Mouse (Mus musculus) adrenal gland, postnatal 14 days (tissue): ENCODE measurements around the gene Cd151. TPM values are rescaled to one million over a fixed set of nuclear protein-coding genes. Genes with fewer than 3 reads are reported as not detected.
A peak's percentile ranks its signal among the peaks of the same experiment; 100 is the strongest.

Experiments
- DNase-seq: peaks from one replicate; pipeline ENCODE4 v3.0.0; 2021; ENCODE audit warnings: mixed read lengths
- long read RNA-seq, 2 experiments: library from polyadenylated mRNA; stranded (forward); transcript quantifications; one replicate each; pipeline ENCODE4 v2.0.0; 2021
- total RNA-seq: library from RNA; stranded (reverse); gene quantifications from 2 replicates; pipeline ENCODE4 v1.2.3, GENCODE M21; 2021

The Cd151 gene
- 199 and 204 TPM in 2 replicates for total RNA-seq
- long read RNA-seq, experiment 1, transcript Cd151-203 (8 exons, 1,708 nt): major isoform, 113 of 272 reads
- long read RNA-seq, experiment 1, transcript Cd151-202 (8 exons, 1,865 nt): minor isoform, 52 of 272 reads
- long read RNA-seq, experiment 1, transcript Cd151-201 (7 exons, 1,619 nt): minor isoform, 15 of 272 reads
- long read RNA-seq, experiment 1, partial matches to known transcripts: 81 of 272 reads
- long read RNA-seq, experiment 1, other reads (novel, unspliced or antisense): 11 of 272 reads
- long read RNA-seq, experiment 2, transcript Cd151-202 (8 exons, 1,865 nt): minor isoform, 38 of 162 reads
- long read RNA-seq, experiment 2, transcript Cd151-203 (8 exons, 1,708 nt): major isoform, 59 of 162 reads
- long read RNA-seq, experiment 2, transcript Cd151-201 (7 exons, 1,619 nt): minor isoform, 9 of 162 reads
- long read RNA-seq, experiment 2, partial matches to known transcripts: 37 of 162 reads
- long read RNA-seq, experiment 2, other reads (novel, unspliced or antisense): 19 of 162 reads

DNA sequence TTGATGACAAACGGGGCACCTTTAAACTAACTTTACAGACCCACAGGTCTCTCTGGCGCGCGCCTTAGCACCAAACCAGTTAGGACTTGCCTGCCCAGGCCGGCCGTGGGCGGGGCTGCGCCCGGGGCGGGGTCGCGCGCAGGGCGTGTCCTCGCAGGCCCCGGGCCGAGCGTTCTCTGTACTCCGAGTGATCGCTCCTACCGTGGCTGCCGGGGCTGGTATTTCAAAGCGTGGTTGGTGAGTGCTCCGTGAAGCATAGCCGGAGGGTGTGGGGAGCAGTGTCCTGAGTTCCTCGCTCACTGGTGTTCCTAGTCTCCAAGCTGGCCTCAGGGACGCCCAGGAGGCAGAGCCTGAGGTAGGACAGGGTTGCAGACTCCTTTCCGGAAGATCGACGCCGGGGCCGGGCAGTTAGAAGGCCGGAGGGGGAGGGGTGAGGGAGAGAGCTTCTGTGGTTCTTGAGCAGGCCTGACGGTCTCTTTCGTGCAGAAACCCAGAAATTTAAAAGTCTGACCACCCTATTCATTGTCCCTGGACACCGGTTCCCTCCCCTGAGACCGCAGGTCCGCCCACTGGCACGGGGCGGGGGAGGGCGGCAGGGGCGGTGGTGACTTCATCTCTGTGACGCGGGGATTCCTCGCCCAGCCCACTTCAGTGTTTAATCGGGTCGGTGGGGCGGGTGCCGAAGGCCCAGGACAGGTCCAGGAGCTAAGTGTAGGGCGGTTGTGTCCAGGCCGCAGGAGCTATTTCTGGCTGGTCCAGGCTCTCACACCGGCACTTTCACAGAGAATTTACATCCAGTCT, at the start of gene Cd151:
Gene Cd151, plus strand, starts transcription at position 163 of the 801 bp plus-strand sequence.
- peak; percentile 95 for DNase-seq

DNA sequence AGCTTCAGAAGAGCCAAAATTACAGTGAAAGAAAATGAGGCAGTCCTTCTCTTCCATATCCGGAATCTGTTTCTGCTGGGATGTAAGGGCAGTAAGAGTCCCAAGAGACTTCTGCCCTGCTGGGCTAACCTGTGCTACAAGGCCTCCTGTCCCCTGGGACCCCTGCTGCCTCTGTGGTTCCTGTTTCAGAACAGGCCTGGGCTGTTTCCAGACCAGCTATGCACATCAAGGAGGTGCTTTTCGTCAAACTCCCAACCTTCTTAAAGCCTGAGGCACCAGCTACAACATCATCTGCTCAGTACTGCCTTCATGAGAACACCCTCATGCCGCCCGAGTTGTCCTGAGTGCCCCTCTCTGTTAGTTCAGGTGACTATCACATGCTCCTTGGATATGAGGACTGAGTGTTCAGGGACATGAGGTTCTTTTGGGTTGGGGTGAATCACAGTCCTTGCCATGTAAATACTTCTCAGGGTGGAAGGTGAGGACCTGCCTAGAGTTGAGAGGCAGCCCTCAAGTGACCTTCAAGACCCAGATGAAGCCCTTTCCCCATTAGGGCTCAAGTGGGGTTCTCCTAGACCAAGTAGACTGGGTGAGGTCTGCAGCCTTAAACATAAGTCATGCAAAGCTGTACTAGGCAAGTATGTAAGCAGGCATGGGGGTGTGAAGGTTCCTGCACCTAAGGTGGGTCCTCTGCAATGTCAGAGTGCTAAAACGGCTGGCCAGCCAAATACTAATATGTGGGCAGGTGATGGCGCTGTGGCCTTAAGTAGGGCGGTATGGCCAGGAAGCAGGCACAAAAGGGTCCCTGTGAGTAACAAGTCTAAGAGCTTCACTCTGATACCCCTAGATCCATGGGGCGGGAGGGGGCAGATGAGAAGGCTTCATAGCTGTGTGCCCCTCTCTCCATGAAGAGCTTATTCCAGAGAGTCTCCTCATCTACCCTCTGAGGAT, 49.2 kb upstream of the Cd151 start:
- DNase-seq: no peak

DNA sequence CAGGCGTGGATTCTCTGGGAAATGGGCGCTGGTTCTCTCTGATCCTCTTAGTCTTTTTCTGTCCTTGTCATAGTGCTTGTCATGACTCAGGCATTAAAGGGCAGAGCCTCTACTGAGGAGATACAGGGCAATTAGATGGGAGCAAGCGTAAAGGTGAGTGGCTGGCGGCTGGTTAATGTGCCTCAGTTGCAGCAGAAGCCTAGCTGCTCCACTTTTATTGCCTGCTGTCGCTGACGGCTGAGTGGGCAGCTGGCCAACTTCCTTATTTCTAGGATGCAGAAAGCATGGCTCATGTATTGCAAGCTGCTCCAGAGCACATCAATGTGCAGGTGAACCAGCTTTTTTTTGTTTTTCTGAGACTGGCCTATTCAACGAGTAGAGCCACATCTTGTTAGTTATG, 48.2 kb upstream of the Cd151 start:
- DNase-seq: peak; percentile 50

DNA sequence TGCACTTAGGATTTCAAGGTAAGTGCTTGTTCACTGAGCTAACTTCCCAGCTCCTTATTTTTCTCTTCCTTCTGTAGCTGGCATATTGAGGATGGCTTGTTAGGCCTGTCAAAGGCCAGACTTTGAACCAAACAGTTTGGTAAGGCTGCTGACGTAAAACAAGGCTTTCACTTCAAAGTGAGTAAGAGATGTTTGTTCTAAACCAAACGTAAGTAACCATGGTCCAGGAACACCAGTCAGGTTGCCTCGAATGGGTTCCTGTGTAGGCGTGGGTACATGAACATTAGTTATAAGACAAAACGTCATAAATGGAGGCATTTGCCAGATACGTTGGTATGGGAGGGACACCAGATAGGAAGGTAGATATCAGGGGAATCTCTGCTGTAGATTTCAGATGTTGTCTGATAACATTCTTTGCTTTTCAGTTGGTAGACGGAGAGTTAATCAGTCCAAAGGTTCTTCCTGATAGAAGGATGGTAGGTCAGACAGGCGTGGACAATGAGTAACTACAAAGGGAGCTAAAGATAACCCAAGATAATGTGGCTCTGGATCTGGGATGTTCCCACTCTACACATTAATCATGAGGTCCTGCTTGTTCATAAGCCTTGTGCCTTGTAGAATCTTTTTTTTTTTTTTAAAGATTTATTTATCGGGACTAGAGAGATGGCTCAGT, 47.0 kb upstream of the Cd151 start:
- no peak for DNase-seq

DNA sequence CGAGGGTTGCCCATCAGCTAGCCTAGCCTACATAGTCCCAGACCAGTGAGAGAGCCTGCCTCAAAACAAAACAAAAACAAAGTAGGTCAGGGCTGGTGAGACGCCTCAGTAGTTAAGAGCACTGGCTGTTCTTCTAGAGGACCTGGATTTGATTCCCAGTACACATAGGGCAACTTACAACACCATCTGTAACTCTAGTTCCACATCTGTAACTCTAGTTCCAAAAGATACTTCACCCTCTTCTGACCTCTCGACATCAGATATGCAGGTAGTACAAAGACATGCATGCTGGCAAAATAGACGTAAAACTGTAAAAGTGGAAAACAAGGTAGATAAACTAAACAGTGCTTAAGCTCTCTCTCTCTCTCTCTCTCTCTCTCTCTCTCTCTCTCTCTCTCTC, 43.4 kb upstream of the Cd151 start:
- DNase-seq: no peak

DNA sequence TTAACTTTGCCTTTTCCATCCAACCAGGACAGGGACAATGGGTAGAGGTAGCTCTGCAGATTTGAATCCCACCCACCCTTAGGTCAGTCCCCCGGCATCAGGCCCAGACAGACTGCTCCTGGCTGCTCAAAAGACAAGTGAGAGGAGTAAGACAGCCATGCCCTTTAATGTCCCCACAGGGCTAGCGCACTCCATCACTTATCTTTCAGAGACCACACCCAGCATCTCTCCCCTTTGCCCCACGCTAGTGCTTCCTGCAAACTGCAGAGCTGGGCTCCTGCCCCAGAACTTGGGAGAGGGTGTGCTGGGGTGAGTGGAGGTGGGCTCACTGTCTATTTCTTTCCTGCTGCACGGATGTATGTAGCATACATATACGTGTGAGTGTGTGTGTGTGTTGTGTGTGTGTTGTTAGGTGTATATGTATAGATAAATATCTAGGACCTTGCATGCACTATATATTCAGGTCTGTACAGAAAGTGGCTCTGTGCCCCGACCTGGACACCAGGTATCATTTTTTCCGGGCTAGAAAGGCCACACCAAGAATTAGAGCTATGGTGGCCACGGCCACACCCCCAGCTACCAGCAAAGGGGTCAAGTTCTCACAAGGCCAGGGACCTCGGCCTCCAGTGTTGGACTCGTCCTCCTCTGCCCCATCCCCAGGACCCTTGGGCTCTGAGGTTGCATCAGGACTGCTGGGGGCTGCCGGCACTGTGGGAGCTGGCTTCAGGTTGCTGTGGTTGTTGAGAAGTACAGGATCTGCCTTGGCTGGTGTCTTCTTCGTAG, 40.1 kb upstream of the Cd151 start:
- DNase-seq: no peak

DNA sequence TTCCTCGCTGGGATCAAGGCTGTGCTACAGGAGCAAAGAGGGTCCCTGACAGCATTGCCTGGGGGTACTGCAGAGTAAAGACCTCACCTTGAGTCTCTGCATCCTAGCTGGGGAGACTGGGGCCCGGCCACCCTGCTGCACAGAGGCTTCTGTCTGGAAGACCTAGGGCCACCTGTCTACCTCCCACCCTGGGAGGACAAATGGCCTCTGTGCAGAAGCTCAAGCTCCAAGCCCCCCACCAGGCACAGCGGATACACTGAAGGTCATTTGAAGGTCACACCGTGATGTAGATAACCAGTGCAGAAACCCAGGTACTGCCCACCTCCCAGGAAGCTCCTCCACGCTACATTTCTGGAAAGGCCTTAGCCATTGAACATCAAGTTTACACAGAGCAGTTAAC, 38.5 kb upstream of the Cd151 start:
- no peak for DNase-seq

DNA sequence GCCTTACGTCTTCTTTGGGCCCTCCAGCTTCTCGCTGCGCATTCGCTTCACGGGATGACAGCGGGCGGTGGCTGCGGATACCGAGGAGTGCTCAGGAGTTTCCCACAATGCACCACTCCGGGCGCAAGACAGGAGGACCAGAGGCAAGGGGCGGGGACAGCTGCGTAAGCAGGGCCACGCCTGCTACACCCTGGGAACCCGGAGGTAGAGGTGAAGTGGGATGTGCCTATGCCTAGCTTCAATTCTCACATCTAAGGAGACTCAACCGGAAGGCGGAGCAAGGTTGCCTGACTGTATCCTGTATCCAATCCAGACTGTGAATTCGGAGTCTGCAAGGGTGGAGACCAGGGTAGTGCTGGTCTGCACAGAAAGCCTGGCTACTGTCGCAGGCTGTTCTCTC, 37.9 kb upstream of the Cd151 start, which contains the start of gene Cend1:
Gene Cend1, minus strand, starts transcription at position 182 of the 400 bp plus-strand sequence.
- peak; percentile 66 for DNase-seq

DNA sequence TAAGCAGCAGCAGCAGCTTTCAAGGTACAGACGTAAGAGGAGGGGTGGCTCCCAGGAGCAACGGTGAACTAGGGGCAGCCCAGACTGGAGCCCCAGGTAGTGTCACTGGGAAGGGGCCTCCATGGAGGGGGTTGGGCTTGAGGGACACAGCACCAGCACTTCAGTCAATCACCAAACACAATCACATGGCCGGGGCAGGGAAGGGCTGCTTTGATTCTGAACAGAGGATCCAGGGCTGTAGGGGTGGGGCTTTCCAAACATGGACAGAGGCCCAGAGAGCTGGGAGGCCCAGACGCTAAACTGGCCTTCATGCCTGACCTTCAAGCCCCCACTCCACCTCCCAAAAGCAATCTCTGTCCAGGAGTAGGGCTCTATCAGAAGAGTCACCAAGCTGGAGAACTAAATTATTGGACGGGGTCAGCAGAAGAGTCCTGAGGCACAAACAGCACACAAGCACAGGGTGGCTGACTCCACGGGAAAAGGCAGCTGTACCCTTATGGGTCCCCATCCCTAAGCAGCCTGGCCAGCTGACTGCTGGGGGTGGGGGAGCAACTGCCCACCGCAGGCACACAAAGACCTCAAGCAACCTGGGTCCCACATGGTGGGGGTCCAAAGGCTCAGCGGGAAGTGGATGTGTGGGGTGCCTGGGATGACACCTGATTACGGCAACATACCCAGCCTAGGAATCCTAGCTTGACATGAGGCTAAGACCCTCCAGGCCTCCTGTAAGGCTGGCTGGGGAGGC, 37.2 kb upstream of the Cd151 start:
- peak; percentile 69 for DNase-seq

DNA sequence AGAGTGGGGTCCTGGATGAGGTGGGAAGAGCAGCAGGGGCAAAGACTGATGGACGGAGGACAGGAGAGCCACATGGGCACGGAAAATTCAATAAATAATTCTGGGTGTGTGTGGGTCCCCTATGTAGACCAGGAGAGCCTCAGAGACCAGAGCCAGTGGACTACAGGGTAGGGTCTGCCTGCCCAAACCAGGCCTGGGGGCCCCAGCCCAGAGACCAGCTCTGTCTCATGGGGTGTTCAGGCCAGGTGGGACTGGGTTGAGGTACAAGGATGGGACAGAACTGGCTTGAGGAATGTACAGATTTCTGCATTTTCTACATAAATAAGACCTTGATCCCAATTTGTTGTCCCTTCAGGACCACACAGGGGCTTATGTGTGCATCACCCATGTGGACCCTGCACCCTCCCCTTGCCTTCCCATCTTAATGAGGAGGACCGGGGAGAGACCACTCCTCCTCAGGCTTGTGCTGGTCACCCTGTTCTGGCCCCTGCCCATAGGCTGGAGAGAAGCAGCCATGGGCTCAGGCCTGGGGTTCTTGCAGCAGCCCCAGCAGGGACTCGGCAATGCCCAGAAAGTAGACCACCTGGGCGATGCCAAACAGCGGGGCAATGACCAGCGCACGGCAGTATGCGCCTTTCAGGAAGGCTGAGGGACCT, 36.5 kb upstream of the Cd151 start:
- DNase-seq: no peak

DNA sequence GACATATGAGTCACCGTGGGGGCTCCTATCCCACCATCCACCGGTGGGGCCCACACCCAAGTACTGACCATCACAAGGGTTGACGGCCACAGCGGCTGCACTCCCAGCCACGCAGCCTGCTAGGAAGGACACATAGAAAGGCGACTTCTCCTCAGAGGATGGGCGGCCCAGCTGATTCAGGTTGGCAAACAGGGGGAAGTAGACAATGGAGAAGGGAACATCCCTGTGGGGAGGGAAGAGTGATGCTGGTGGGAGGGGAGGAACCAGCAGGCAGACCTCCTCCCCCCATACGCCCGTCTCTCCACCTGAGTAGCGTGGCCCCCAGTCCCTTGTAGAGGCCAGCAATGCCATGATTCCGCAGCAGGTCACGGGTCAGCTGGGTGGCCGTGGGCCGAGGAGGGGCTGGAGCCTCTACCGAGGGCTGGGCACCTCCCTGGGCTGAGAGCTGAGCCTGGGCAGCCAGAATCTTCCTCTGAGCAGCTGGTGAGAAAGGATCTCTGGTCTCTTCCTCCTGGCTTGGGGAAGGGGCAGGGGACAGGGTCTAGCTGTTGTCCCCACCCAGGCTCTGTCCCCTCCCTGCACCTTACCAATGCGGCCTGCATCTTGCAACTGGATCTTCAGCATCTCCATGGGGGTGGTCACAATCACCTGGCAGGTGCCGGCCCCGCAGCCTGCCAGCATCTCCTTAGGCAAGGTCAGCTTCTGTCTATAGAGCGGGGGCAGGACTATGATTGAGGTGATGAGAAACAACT, 35.6 kb upstream of the Cd151 start:
- DNase-seq: no peak

DNA sequence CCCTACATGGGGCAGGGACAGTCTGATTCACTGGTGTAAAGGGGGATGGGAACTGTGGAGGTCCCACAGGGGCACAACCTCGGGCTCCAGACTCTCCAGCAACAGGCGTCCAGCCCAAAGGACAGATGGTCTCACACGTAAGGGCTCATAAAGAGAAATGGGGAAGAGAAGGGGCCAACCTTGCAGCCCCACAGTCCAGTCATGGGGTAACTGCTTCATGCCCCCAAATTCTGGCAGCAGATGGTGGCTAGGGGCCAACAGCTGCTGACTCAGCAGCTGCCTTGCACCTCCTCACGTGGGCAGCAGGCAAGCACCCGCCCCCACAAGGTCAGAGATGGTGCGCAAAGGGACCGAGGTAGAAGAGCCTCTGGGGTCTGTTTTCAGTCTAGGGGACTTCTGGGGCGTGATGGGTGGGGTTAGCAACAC, 35.0 kb upstream of the Cd151 start:
- DNase-seq: peak; percentile 90

DNA sequence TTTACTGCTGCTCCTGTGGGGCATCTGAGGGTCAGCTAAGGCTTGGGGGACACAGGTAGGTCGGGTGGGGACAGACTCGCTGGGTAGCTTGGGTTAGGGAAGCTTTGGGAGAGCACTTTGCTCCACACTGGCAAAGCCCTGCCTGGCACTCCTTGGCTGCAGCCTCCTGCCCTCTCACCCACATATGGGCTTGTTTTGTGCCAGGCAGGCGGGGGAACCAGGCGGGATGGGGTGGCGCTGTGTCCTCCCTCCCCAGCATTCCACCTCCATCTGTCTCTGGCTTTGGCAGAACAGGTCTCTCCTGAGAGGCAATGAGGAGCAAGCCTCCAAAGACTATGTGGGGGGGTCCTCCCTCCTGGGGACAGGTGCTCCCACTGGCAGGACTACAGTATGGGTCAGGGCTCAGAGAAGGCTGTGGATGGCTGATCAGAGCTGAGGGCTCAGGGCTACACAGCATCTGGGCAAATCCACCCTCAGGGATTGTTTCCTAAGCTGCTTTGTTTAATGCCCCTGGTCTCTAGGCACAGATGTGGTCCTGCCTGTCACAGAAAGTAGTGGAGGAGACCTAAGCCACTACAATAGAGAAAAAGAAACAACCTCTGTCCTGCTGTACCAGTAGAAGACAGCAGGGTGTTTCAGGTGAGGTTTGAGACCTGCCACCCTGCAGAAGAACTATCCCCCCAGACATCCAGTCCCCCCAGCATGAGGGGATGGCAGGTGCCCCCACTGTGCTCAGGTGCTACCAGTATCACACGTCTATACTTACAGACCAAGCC, 34.3 kb upstream of the Cd151 start:
- peak; percentile 82 for DNase-seq

DNA sequence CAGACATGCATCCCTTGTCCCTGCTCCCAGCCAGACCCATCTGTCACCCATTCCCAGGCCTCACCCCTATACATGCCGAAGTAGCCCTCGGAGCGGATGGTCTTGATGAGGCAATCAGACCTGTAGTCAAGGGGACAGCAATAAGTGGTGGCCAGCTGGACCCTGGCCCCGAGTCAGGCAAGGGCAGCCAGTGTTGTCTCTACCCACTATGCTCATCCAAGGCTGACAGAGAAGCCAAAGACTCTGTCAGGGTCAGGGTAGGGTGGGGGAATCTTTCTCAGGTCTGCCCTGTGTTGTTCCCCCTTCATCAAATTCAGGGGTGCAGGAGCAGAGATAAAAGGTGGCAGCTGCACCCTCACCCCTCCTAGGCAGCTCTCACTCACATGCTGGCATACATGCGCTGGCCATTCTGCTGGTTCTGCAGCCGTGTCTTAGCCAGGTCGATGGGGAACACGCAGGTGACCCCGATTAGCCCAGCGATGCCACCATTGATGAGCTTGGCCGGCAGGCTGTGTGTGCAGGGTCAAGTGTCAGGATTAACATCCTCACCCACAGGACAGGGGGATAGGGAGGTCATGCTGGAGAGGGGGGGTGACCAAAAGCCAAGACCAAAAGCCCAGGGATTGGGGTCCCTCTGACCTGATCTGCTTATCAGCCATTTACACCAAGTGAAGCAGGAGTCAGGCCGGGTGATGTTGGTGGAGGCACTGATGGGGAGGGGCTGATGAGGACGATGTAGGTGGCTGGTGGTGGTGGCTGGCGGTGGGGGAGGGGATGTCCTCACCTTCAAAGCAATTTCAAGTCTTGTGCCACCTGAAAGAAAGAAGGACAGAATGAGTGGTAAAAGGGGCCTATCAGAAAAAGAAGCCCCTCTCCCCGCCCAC, 33.4 kb upstream of the Cd151 start:
- DNase-seq: no peak

DNA sequence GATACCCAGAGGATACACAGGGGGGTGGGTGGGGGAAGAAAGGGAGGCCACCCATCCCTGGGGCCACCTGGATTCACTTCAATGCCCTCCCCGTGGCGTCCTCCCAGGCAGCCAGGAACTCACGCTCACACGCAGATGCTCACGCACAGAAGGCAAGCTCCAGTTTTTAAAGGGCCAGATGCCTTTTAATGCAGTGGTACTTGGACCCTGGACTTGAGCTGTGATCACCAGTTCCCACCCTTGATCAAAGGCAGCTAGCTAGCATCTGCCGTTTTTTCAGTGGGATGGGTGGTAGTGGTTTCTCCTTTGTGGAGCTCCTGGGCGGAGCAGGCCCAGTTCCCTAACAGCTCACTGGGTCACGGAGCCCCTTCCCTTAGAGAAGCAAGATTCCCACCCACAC, 32.7 kb upstream of the Cd151 start:
- DNase-seq: peak; percentile 72

DNA sequence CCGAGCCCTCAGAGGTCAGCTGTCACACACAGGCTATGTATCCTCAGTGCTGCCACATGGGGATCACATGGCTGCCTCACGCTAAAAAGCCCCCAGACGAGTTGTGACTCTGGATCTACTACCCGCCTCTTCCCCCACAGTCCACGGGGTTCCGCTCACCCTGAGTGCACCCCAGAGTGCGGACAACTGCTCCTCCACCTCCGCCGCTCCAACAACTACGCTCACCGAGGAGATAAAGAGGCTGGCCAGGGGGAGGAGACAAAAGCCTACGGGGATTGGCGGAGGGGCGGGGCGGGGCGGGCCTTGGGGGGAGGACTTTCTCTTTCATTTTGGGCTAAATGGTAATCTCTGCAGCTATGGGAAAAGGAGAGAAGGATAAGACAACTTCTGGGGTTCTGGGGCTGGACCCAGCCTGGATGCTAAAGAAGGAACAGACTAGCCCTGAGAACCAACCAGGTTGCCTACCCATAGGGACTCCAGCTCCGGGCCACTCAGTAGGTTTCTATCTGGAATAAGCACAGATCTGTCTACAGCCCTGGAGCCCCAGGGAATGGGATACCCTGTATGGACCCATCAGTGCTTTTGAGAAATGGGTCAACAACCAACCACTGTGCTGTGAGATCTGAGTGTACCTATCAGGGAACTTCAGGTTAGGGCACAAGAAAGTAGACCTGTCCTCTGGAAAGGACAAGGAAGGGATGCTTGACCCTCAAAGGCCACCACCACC, 31.9 kb upstream of the Cd151 start:
- DNase-seq: peak; percentile 85
